Mouse (Mus musculus): ENCODE measurements around the gene Cacna1c.

The Cacna1c gene

DNA sequence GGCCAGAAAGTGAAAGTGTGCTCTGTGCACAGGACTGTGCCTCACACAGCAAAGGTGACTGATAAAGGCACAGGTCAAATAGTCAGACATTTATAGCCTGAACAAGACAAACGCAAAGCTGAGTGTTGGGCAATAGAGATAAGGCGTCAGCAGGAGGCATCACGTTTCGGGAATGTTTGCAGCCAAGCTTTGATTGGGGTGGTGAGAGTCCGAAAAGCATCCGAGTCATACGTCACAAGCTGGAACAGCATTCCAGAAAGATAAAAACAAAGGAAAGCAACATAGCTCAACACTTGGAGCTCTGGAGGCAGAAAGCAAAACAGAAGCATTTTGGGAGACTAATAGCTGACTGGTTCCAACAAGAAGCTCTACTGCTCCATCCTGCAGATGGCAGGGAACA is 56.7 kb downstream of the Cacna1c start:
- no peak for DNase-seq (ENCODE audit: low spot score)

DNA sequence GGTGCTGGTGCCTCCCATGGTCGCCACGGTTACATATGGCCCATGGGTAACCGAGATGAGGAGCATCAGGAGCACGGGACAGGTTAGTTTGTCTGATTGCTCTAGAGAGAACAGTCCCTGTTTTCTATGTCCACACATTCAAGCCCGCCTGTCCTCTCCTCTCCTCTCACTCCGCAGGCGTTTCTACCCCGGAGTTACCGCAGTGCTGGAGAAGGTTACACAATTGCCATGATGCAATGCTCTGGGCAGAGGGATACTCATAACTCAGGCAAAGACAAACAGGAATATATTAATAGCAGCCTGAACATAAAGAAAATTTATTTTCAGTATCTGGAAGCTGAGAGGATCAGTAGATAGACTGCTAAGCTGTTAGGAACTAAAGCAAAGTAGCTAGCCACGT is 58.5 kb downstream of the Cacna1c start:
- DNase-seq (ENCODE audit: low spot score) = no peak

DNA sequence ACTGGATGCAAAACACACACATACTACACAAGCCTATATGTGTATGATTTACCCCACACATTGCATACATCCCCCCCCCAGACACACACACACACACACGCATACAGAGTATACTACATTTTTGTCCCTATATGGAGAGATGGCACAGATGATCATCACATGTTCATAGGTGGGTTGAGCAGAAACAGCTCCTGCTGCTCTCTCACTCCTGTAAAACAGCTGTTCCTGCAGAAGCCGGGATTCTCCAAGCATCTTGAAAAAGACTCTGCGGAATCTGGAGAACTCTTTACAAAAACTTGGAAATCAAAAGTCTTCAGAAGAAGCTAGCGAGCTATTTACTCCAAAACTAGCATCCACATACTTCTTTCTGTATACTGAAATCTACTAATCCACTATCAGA is 63.4 kb downstream of the Cacna1c start:
- DNase-seq (ENCODE audit: low spot score) = no peak

DNA sequence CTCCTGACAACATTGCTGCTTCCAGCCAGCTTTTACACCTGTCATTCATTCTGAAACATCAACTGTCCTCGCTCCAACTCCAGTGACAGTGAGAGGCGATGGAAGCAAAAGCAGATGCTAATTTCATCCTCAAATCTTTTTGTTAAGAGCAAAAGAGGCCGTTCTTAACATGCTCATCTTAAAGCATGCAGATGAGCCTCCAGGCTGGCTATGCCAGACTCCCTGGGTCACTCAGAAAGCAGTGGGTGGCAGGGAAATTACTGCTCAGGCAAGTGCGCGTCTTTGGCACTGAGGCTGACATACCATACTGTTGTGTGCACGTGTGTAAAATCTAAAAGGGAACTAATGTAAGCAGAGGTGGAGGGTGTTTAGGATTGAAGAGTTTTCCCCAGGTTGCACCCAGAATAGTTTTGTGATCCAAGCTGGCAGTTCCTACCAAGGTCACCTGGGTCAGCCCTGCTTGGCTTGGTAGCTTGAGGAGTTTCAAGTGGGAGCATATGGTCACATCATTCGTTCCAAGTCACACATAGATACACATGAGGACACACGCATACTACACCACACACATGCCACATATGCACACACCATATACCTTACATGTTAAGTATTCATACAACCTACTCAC is 64.0 kb downstream of the Cacna1c start:
- no peak for DNase-seq (ENCODE audit: low spot score)

DNA sequence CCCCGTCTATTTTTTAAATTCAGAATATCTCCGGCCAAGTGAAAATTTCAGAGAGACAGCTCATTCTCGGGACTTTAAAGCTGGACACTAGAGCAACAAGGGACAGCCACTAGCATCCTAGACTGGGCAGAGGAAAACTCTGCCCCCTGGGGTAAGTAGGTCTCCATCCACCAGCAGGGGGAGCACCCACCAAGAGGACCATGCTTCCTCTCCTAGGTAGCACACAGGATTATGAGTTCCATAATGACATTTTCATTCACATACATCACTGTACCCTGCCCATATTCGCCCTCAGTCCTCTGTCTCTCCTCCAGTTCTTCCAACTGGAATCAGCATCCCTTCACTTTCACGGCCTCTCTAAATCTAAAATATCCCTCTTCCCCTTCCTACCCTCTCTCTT is 66.6 kb downstream of the Cacna1c start:
- DNase-seq (ENCODE audit: low spot score) = peak; percentile 53

DNA sequence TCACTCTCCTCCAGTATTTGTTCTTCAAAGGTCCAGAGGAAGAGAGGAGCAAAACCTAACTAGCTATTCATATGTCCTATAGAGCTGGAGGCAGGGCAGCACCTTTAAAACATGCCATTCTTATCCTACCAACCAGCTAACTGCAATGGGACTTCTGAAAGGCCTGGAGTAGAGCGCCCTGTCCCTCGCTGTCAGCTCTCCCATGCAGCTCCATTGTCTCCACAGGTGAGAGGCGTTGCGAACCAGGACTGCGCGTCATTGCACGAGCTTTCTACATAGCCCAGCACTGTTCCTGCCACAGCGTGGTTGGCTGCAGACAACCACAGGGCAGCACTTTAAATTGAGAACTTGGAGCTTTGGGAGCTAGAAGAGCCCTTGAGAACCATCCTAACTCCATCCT is 67.7 kb downstream of the Cacna1c start:
- DNase-seq (ENCODE audit: low spot score) = no peak

DNA sequence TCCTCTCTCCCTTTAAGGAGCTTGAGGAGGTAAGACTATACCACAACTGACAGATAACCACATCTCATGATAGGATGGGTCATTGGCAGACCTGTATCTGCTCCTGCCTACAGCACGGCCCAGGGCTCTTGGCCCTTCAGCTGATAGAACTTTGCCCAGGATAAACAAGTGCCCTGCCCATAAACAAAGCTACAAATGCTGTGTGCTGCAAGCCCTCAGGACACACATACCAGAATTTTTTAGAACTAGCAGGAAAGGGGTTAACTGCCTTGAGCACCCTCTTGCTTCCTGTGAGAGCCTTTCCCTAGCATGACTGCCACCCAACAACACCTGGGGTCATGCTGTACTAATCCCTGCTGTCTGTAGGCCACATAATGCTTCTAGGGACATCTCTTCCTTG is 68.1 kb downstream of the Cacna1c start:
- DNase-seq (ENCODE audit: low spot score) = no peak

DNA sequence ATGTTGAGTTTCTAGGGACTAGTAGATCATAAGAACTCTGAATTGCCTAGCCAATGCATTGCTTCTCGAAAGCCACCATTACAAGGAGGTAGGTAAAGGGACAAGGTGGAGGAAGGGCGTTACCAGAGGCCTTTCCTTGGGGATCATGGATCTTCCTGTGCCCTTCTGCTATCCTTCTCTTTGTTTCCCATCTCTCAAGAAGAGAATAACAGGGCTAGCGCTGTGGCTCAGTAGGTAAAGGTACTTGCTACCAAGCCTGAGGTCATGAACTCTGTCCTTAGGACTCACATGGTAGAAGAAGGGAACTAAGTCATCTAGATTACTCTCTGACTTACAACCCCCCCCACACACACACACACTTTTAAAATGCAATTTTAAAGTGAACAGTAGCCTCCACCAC is 69.2 kb downstream of the Cacna1c start:
- no peak for DNase-seq (ENCODE audit: low spot score)

DNA sequence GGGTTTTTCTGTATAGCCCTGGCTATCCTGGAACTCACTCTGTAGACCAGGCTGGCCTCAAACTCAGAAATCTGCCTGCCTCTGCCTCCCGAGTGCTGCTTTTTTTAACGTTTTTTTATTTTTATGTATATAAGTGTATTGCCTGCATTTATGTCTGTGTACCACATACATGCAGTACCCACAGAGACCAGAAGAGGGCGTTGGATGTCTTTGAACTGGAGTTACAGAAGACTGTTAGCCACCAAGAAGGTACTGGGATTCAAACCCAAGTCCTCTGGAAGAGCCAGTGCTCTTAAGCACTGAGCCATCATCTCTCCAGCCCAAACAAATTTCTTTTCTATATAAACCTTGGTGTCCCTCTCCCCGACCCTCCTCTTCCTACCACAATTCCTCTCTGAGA is 77.8 kb downstream of the Cacna1c start:
- no peak for DNase-seq (ENCODE audit: low spot score)

DNA sequence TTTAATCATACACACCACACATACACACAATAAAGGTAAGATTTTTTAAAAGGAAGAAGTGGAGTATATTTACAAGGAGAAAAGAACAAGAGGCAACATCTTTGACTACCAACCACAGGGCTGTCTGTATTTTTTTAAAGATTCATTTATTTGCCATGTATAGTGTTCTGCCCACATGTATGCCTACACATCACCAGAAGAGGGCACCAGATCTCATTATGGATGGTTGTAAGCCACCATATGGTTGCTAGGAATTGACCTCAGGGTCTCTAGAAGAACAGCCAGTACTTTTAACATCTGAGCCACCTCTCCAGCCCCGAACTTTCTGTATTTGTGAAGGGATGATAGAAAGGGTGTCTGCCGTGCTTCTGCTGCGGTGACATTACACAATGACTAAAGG is 79.9 kb downstream of the Cacna1c start:
- DNase-seq (ENCODE audit: low spot score) = no peak

DNA sequence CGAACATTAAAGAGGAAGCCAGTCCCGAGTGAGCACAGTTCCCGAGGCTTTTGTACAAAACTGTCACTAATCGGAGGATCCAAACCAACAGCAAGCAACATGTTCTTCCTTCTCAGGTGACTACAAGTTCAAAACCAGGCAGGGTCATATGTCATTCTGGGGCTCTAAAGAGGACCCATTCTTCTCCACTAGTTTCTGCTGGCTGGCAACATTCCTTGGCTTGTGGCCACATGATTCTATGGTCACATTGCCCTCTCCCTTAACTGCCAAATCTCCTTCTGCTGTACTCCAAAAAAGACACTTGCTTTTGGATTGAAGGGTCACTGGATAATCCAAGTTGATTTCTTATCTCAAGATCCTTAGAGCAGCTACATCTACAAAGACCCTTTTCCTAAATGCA is 82.9 kb downstream of the Cacna1c start:
- no peak for DNase-seq (ENCODE audit: low spot score)

DNA sequence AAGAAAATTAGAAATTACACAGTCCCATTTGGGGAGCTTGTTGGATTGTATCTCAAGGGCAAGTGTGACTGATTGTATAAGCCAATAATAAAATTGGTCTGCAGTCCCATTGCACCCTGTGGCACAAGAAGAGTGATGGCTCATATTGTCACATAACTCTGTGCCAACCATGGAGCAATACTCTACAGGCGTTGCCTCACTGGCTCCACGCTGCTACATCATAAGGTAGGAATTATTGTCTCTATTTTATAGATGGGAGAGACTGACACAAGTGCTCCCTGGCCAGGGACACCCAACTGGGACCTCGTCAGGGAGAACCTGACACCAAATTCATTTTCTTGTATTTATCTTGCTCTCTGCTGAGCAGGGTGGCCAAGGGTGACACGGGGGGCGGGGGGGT is 85.8 kb downstream of the Cacna1c start:
- no peak for DNase-seq (ENCODE audit: low spot score)

DNA sequence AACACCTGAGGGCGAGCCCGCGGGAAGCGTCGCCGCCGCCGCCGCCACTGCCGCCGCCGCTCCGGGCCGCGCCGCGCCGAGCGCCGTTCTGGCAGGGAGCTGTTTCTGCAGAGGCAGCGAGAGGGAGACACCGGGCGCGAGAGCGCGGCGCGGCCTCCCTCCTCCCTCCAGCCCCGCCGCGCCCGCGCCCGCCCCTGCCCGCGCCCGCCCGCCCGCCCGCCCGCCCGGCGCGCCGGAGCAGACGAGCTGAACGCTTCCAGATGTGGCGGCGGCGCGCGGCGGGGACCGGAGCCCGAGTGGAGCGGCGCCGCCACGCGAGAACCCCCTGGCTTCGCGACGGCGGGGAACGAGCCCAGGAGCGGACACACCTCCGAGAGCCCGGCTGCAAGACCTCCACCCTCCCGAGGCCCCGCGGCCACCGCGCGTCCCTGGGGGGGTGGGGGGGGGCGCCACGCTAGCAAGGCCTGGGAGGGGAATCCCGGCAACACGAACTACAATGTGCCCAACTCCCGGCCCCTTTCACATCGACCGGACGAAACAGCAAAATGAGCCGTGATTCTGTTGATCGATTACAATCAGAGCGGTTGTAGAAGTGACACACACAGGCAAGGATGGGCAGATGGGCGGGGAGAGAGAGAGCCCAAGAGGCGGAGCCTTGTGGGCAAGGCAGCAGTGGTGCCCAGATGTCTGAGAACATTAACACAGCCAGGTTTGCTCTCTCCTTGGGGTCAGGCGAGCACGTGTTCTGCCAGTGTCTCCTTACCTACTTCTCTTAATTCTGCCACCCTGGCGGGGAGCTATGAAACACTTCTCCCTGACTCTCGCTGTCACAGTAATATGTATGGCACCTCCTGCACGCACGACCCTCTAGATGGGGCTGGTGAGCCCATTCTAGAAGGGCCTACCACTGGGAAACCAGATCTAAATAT is 87.5 kb downstream of the Cacna1c start:
- peak; percentile 84 for DNase-seq (ENCODE audit: low spot score)

DNA sequence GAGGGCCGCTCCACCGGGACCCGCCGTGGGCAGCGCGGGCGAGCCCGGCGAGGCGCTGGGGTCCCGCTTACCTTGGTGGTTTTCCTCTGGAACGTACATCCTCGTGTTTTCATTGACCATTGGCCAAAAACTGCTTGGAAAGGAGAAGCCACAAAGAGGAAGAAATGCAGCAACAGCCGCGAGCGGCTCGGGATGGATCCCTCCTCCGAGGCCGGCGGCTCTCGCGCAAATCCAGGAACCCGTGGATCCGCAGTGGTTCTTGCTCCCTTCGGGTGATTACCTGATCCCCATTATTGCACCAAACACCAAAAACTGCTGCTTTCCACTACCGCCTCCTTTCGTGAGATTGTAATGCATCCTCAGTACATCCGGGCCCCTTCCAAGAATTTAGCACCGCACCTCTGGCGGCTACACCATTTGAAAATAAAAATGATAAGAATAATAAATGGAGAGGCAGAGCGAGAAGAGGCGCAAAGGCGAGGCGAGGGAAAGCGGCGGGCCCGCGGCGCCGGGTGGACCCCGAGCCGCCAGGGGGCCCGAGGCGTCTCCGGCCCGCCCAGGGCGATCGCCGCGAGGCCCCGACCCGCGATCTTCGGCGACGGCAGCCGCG is 88.3 kb downstream of the Cacna1c start:
- DNase-seq (ENCODE audit: low spot score) = peak; percentile 54

DNA sequence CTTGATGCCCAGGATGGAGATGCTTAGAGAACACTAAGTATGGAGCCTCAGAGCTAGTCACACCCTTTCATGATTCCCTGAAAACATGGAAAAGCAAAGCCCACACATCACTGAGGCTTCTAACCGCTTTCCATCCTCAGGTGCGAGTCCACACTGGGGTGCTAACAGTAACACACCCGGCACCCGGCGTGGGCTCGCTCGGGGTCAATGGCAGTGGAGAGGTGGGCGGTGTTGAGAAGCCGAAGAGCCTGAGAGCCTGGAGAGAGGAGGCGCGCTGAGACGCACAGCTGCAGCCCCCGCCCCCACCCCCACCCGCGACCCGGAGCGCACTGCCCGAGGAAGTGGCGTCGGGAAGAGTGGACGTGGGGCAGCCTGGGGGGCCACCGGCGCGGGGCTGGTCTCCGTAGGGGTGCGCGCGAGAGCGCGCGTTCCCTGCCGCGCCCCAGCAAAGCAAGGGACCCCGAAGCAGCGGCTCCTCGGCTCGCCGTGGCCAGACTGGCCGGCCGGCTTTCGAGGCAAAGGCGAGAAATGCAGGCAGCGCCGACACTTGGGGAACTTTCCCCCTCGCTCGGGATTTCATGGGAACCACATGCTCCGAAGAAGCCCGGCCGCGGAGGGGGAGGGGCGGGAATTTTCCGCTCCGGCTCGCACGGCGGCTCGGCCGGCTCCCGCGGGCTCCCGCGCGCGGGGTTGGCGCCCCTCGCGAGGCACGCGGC is 88.9 kb downstream of the Cacna1c start:
- DNase-seq (ENCODE audit: low spot score) = peak; percentile 72

DNA sequence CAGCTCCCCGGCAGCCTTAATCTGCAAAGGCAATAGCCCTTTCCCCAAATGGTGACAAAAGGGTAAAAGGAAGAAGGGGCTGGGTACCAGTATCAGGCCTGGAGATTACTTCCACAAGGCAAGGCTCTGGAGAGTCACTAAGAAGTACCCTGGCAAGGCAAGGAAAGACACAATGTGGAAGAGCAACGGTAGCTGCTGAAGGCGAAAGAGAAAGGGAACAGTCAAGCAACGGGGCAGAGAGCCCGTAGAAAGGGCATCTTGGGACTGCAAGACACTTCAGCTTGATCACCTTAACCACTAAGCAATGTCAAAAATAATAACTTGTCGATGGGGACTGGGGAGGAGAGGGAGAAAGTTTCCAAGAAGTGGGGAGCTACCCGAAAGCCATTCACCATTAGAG is 89.5 kb downstream of the Cacna1c start:
- no peak for DNase-seq (ENCODE audit: low spot score)

DNA sequence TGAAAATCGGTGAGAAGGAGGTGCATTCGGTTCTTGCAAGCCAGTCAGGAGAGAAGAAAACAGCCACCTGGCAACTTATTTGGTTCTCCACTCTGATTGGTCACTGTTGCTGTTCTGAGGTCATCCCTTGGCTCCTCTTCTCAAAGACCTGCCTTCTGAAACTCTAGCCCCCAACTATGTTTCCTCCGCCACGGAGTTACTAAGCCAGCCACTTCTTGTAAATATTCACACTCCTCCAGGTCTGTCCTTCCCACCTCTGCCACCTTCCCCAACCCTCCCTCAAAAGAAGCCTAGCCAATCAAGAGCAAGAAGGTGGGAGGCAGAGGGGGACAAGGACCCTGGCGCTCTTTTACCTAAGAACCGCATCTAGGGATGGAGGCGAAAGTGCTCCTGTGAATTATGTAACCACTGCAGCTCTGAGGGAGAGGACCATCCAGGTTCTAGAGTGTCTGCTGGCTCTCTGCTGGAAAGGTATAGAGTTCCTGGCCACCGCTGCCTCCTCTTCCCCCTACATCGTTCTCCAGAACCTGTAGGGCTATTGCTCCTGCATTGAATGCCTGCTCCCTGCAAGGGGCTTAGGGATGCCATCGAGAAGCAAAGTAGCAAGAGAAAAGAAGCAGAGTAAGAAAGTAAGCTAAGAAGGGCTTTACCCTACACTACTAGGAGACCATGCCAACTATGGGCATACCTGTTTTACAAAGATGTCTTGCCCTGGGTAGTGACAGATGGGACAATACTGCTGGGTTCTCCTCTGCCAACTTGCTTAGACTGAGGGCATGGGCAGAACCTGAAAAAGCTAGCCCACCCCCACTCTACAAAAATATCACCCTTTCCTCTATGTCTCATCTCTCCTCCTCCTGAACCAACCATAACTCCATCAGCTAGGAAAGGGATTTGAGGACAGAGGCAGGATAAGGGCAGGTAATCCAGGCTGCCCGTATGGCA is 90.3 kb downstream of the Cacna1c start:
- DNase-seq (ENCODE audit: low spot score) = no peak

DNA sequence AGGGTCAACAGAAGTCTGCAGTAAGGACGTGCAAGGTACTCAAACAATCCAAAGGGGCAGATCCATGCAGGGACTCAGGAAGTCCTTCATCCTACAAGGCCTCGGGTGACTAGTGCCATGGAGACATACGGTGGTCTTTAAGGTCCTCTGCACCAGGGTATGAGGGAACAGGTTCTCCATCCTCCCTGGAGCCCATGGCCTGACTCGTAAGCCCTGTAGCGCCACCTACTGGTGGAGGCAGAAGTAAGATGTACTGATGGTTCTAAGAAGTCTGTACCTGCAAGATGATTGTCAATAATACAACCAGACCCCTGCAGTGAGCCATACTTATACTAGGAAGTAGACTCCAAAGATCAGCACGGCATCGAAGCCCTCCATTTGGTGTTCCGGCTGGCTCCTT is 92.0 kb downstream of the Cacna1c start:
- DNase-seq (ENCODE audit: low spot score) = peak; percentile 89

DNA sequence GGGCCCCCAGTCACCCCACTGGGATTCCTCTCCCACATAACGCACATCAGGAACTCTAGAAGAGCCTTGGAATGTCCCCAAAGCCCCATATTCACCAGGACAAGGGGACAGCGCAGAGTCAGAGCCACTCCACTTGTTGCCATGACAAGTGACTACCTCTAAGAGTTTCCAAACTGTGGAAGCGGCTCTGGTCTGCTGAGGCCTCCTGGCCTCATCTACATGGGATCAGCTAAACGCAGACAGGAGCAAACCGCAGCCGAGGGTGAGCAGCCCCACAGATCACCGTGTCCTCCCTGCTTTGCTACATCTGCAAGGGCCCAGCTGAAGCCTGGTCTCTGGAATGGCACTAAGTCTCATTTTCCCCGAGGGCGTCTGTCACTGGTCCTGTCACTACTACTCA is 93.3 kb downstream of the Cacna1c start:
- no peak for DNase-seq (ENCODE audit: low spot score)

DNA sequence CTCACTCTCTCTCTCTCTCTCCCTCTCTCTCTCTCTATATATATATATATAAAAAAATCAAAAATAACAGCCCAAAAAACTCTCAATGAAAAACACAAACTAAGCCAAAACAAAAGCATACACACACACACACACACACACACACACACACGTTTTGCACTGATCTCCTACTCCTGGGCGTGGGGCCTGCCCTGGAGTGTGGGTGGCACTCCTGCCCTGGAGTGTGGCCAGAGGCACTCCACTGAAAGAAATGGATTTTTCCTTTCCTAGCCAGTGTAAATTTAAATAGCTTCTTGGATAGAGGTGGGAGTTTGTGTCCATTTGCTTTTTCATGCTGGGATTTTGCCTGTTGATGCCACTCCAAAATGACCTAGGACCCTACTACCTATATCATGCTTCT is 96.9 kb downstream of the Cacna1c start:
- no peak for DNase-seq (ENCODE audit: low spot score)

DNA sequence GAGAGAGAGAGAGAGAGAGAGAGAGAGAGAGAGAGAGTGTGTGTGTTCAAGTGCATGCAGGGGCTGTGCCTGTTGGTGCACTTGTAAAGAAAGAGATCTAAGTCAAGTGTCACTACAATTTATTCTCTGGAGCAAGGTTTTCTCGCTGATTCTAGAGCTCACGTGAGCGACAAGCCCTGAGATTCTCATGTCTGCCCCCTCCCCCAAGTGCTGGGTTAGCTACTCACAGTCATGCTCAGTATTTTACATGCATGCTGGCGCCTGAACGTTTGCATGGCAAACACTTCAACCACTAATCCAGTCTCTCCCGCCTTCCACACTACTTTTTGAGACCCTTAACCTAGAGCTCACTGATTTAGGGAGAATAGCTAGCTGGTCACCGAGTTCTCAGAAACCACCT is 99.7 kb downstream of the Cacna1c start:
- DNase-seq (ENCODE audit: low spot score) = no peak

Data from retina, embryonic 14.5 days (tissue).